Mouse (Mus musculus) embryonic facial prominence, embryonic 15.5 days (tissue): ENCODE results near the gene Sf3a1. TPM values are rescaled to one million over a fixed set of nuclear protein-coding genes. Genes with fewer than 3 reads are reported as not detected.

Experiments
- ATAC-seq: fragments of 200-750 bp; cut with Nextera tagmentation; 2 replicates; pipeline ENCODE4 v1.8.0; 2017; ENCODE audit warnings: low read depth, moderate TSS enrichment; ENCODE audit not compliant: insufficient number of reproducible peaks, low FRiP score, low TSS enrichment
- H3K27ac ChIP-seq: fragments of 300-500 bp; sonication (generic); replicated peaks from 2 replicates; pipeline ENCODE4 v1.5.1; 2015; ENCODE audit warnings: mild to moderate bottlenecking, inconsistent platforms
- H3K27me3 ChIP-seq: fragments of 300-500 bp; sonication (generic); 2 replicates; pipeline ENCODE4 v1.6.1; 2015; ENCODE audit warnings: inconsistent platforms
- H3K36me3 ChIP-seq: fragments of 300-500 bp; sonication (generic); 2 replicates; pipeline ENCODE4 v1.6.1; 2015; ENCODE audit warnings: mild to moderate bottlenecking, inconsistent platforms
- H3K4me1 ChIP-seq: fragments of 300-500 bp; sonication (generic); 2 replicates; pipeline ENCODE4 v1.6.1; 2015; ENCODE audit warnings: inconsistent platforms
- H3K4me2 ChIP-seq: fragments of 300-500 bp; sonication (generic); replicated peaks from 2 replicates; pipeline ENCODE4 v1.6.1; 2015; ENCODE audit warnings: mild to moderate bottlenecking, inconsistent platforms
- H3K4me3 ChIP-seq: fragments of 300-500 bp; sonication (generic); replicated peaks from 2 replicates; pipeline ENCODE4 v1.5.1; 2015; ENCODE audit warnings: mild to moderate bottlenecking, inconsistent platforms
- H3K9ac ChIP-seq: fragments of 300-500 bp; sonication (generic); 2 replicates; pipeline ENCODE4 v1.6.1; 2015; ENCODE audit warnings: inconsistent platforms
- H3K9me3 ChIP-seq: fragments of 300-500 bp; sonication (generic); replicated peaks from 2 replicates; pipeline ENCODE4 v1.6.1; 2016; ENCODE audit warnings: inconsistent platforms
- WGBS: fragments of 180-500 bp; shearing (Covaris S2); methylation state at CpG from one replicate; pipeline ENCODE4 v1.1.7; 2015; 5-methylcytosine and 5-hydroxymethylcytosine counted together
- polyA plus RNA-seq: library from polyadenylated mRNA; unstranded; fragments of >200 nt; fragmentation: Nextera tagmentation; extraction: Ambion mirVana; gene quantifications from 2 replicates; pipeline ENCODE4 v1.2.1, GENCODE M21; 2015

The Sf3a1 gene
- polyA plus RNA-seq, 1 experiment from 2014 or later = 57.7 TPM

GRCm38 (mm10) chr11:4218637-4219036 lies 58.5 kb downstream of the Sf3a1 start:
- peak overlapping the region; percentile 94 for H3K4me2 ChIP-seq
- peak overlapping the region; percentile 53 for H3K9ac ChIP-seq
- H3K27ac ChIP-seq = peak overlapping the region; percentile 49; the same call in 1 of the 2 replicates
- 8% methylated on average over 6 of the region's 6 CpGs for WGBS
- H3K27me3 ChIP-seq = no peaks in the 10 kb centered on the region
- H3K4me1 ChIP-seq = peaks cover 23% of the 10 kb centered on the region
- peak overlapping the region; percentile 53 for H3K4me3 ChIP-seq
- H3K36me3 ChIP-seq = peaks cover 24% of the 10 kb centered on the region
- ATAC-seq = no peak
- H3K9me3 ChIP-seq = no peaks in the 10 kb centered on the region

GRCm38 (mm10) chr11:4219317-4219751 lies 59.2 kb downstream of the Sf3a1 start:
- Histone ChIP-seq H3K9ac (no peak overlapping the region), H3K4me2 (peak overlapping the region; percentile 94), H3K36me3 (peaks cover 19% of the 10 kb centered on the region; the same call in 1 of the 2 replicates), H3K27me3 (no peaks in the 10 kb centered on the region), H3K27ac (0 out of 2 replicates have a peak overlapping the region, but pooled peaks have one; percentile 23), H3K4me1 (peaks cover 25% of the 10 kb centered on the region), H3K9me3 (no peaks in the 10 kb centered on the region), H3K4me3 (peak overlapping the region; percentile 53; the same call in 1 of the 2 replicates)
- no peak for ATAC-seq
- 9% methylated on average over 2 of the region's 2 CpGs for WGBS

DNA sequence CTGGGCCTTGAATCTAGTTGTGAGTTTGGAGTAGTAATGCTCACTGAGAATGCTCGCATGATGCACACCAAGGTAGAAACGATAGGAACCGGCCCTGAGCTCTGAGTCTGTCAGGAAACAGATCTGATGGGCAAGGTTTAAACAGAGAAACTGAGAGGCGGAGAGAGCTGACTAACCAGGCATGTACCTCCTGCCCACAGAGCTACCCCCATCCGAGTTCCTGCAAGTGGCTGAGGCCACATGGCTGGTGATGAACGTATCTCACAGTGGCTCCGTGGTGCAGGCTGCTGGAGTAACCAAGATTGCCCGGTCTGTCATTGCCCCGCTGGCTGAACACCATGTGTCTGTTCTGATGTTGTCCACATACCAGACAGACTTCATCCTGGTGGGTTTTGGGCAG lies 59.8 kb downstream of the Sf3a1 start:
- H3K4me2 ChIP-seq = no peak overlapping the region
- no peak overlapping the region for H3K4me3 ChIP-seq
- peaks cover 13% of the 10 kb centered on the region; the same call in 1 of the 2 replicates for H3K36me3 ChIP-seq
- H3K4me1 ChIP-seq = peaks cover 25% of the 10 kb centered on the region
- no peak overlapping the region for H3K9ac ChIP-seq
- H3K9me3 ChIP-seq = no peaks in the 10 kb centered on the region
- no peak overlapping the region for H3K27ac ChIP-seq
- 64% methylated on average over 9 of the region's 9 CpGs for WGBS
- ATAC-seq = no peak
- H3K27me3 ChIP-seq = no peaks in the 10 kb centered on the region

- Histone ChIP-seq H3K4me2 (no peak overlapping the region), H3K4me1 (peaks cover 25% of the 10 kb centered on the region), H3K27me3 (no peaks in the 10 kb centered on the region), H3K9ac (no peak overlapping the region), H3K4me3 (no peak overlapping the region), H3K9me3 (no peaks in the 10 kb centered on the region), H3K27ac (no peak overlapping the region), H3K36me3 (peaks cover 5% of the 10 kb centered on the region; the same call in 1 of the 2 replicates)
- 46% methylated on average over 28 of the region's 28 CpGs for WGBS
- no peak for ATAC-seq
Measured at GRCm38 (mm10) chr11:4220443-4221400, 60.6 kb downstream of the Sf3a1 start.

DNA sequence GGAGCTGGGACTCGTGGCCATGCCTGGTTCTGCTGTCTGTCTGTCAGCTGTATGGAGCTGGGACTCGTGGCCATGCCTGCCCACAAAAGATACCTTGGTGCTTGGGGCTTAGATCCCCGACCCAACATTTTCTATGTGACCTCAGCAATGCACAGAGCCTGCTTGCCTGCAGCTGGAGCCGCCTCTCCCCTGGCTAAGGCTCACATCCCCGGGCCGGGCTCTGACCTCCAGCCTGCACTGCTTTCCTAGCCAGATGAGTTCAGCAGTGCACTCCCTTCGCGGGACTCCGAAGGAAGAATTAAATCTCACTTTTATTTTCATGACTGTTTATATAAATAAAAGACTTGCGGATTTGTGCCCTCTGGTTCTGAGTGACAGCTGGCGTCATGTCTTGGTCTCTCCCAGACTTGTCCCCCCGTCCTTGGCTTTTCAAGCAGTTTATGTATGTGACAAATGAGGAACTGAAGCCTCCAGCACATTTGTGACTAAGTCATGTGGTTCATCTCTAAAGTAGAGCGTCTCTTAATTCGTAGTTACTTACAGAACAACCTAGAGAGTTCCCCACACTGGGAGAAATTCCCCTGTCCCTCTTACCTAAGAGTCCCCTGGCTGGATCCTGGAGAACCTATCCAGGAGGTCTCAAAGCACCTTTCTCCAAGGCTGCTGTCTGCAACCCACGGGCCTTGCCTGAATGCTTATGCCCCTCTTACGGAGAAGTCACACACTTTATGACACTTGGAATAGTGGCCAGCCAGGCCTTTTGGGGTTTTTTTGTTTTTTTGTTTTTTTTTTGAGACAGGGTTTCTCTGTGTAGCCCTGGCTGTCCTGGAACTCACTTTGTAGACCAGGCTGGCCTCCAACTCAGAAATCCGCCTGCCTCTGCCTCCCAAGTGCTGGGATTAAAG lies 62.1 kb downstream of the Sf3a1 start:
- Histone ChIP-seq H3K4me3 (no peak overlapping the region), H3K27me3 (no peaks in the 10 kb centered on the region), H3K4me1 (peaks cover 25% of the 10 kb centered on the region), H3K27ac (no peak overlapping the region), H3K36me3 (no peaks in the 10 kb centered on the region), H3K9me3 (no peaks in the 10 kb centered on the region), H3K4me2 (no peak overlapping the region), H3K9ac (no peak overlapping the region)
- WGBS = 65% methylated on average over 17 of the region's 17 CpGs
- no peak for ATAC-seq

DNA sequence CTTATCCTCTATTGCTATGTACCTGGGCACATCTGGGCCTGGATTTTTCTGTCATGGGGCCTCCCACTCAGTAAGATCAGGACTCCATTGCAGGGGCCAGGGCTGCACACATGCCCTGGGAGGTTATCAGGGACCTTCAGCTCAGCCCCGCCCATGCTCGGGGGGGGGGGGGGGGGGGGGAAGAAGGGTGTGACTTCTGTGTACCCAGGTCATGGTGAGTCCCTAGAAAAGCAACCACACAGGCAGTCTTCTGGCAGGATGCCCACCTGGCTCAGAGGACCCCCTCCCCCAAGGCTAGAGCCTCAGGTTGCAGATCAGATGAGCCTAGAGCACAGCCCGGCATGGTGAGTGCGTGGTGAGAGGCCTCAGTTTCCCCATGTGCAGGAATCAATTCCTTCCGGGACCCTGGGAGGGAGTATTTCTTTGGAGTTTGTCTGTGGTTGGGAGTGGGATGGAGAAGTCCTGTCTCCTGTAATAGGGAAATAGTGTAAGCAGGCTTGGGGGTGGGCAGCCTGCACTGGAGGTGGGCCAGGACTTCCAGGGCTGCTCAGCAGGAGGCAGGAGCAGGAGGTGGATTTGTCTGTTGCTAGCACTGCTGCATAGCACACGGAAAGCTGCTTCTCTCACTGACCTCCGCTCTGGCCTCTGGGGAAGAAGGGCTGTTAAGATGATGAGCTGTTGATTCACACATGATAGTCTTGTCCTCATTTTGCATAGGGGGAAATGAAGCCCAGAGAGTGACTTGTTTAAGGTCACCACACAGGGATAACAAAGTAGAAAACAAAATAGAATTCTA lies 63.4 kb downstream of the Sf3a1 start:
- ATAC-seq = no peak
- Histone ChIP-seq H3K36me3 (no peaks in the 10 kb centered on the region), H3K4me3 (no peak overlapping the region), H3K4me1 (peaks cover 16% of the 10 kb centered on the region), H3K27ac (no peak overlapping the region), H3K4me2 (no peak overlapping the region), H3K9me3 (no peaks in the 10 kb centered on the region), H3K27me3 (no peaks in the 10 kb centered on the region), H3K9ac (no peak overlapping the region)
- 30% methylated on average over 7 of the region's 7 CpGs for WGBS

- no peak overlapping the region for H3K4me2 ChIP-seq
- no peak overlapping the region for H3K27ac ChIP-seq
- H3K9ac ChIP-seq = no peak overlapping the region
- no peaks in the 10 kb centered on the region for H3K36me3 ChIP-seq
- peaks cover 13% of the 10 kb centered on the region for H3K4me1 ChIP-seq
- H3K9me3 ChIP-seq = no peaks in the 10 kb centered on the region
- H3K27me3 ChIP-seq = no peaks in the 10 kb centered on the region
- 48% methylated on average over 2 of the region's 2 CpGs for WGBS
- no peak for ATAC-seq
- H3K4me3 ChIP-seq = no peak overlapping the region
Measured at GRCm38 (mm10) chr11:4224223-4224622, 64.1 kb downstream of the Sf3a1 start.

DNA sequence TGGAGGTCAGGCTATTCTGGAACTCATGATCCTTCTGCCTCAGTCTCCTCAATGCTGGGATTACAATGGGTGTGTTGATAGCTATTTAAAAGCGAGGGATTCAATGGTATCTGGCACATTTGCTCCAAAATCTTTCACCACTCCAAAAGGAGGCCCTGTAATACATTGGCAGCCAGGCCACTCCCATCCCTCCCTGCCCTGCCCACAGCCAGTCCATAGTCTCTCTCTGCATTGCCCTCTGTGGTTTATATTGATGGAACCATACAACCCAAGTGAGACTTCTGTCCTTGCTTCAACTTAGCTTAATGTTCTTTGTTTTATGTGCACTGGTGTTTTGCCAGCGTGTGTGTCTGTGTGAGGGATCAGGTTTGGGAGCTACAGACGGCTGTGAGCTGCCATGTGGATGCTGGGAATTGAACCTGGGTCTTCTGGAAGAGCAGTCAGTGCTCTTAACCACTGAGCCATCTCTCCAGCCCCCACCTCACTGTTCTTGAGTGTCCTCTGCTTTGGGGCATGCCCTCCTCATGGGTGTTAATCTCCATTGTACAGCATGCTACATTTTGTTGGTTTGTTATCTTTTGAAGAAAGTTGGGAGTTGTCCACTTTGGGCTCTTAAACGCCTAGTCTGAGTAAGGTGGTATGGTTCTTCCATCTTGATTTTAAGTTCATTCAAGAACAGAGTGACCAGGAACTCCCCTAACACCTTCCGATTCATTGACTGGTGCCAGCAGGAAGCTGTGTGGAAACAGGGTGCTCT lies 66.6 kb downstream of the Sf3a1 start:
- Histone ChIP-seq H3K4me3 (no peak overlapping the region), H3K9ac (no peak overlapping the region), H3K27ac (no peak overlapping the region), H3K9me3 (no peaks in the 10 kb centered on the region), H3K36me3 (no peaks in the 10 kb centered on the region), H3K4me1 (peaks cover 10% of the 10 kb centered on the region; the same call in 1 of the 2 replicates), H3K4me2 (no peak overlapping the region), H3K27me3 (no peaks in the 10 kb centered on the region)
- ATAC-seq = no peak
- WGBS = 75% methylated on average over 5 of the region's 5 CpGs

DNA sequence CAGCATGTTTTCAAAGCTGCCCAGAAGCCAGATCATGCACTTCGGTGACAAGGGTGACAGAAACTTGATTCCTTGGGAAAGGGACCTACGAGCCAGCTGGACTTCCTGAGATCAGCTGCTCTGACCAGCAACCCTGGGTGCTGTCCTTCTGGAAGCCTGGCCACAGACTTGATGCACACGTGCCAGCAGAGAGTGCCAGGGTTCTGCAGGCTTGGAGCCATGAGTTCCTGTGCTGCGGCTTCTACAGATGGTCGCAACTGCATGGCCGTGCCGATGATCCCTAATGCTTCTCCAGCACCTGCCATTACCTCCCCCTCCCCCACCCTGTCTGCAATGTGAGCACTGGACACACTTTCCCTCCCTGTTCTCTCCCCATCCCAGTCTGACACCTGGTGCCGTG lies 68.3 kb downstream of the Sf3a1 start:
- no peaks in the 10 kb centered on the region for H3K27me3 ChIP-seq
- H3K36me3 ChIP-seq = no peaks in the 10 kb centered on the region
- no peak overlapping the region for H3K4me2 ChIP-seq
- no peak overlapping the region for H3K9ac ChIP-seq
- no peak for ATAC-seq
- 36% methylated on average over 8 of the region's 8 CpGs for WGBS
- H3K27ac ChIP-seq = no peak overlapping the region
- H3K9me3 ChIP-seq = no peaks in the 10 kb centered on the region
- no peak overlapping the region for H3K4me3 ChIP-seq
- H3K4me1 ChIP-seq = peaks cover 9% of the 10 kb centered on the region; the same call in 1 of the 2 replicates

- Histone ChIP-seq H3K36me3 (no peaks in the 10 kb centered on the region), H3K4me3 (no peak overlapping the region), H3K4me1 (0 out of 2 replicates have a peak, but pooled peaks cover 6% of the 10 kb centered on the region), H3K27ac (no peak overlapping the region), H3K27me3 (no peaks in the 10 kb centered on the region), H3K4me2 (no peak overlapping the region), H3K9ac (no peak overlapping the region), H3K9me3 (no peaks in the 10 kb centered on the region)
- ATAC-seq = no peak
- WGBS = 62% methylated on average over 4 of the region's 4 CpGs
Measured at GRCm38 (mm10) chr11:4229841-4230240, 69.7 kb downstream of the Sf3a1 start.
